Mouse (Mus musculus): ENCODE data around the gene Grifin.

Grifin gene

GRCm38 (mm10) chr5:140564896-140565295 lies at the start of gene Grifin:
TSS of gene Grifin (minus strand) at chr5:140565071.
- no peak for DNase-seq (ENCODE audit: low spot score)

DNA sequence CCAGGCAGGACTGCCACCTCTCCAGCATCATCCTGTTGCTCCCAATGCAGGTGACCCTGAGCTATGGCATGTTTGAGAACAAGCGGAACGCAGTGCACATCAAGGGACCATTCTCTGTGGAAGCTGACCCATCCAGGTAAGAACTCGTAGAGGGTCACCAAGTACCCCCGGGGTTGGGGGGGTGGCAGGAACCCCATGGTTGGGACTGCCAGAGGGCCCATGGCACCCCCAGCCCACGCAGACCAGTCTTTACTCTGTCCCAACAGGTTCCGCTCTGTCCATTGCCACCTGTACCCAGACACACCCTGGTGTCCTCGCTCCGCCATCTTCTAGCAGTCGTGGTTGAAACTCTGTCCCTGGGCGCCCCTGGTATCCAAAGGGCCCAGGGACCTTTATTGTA lies 49.3 kb upstream of the Grifin start:
- no peak for DNase-seq (ENCODE audit: low spot score)

GRCm38 (mm10) chr5:140612191-140612590 lies 47.3 kb upstream of the Grifin start:
- DNase-seq (ENCODE audit: low spot score) = no peak

GRCm38 (mm10) chr5:140611611-140612185 lies 46.8 kb upstream of the Grifin start:
- DNase-seq (ENCODE audit: low spot score) = no peak

DNA sequence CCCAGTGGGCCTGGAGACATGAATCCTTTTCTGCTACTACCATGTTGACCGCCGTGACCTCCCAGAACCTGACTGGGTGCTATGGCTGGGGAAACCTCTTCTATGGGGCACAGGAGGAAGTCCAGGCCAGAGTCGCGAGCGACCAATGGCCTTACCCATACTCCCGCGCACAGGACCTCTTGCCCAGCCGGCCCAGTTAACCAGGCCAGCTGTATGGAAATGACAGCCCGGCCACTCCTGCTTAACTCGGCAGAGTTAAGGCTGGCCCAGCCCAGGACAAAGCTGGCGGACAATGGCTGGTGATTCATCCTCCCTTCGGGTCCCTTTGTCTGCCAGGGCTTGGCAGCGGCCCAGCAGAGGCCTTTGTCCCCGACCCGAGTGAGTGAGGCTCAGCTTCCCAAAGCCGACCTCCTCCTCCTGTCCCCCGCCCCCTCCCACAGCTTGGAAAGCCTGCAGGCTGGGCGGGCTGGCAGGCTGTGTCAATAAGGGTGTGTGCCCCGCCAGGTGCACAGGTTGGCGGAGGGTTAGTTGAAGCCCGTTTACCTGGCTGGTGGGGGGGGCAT lies 46.2 kb upstream of the Grifin start:
- peak; percentile 79 for DNase-seq (ENCODE audit: low spot score)

DNA sequence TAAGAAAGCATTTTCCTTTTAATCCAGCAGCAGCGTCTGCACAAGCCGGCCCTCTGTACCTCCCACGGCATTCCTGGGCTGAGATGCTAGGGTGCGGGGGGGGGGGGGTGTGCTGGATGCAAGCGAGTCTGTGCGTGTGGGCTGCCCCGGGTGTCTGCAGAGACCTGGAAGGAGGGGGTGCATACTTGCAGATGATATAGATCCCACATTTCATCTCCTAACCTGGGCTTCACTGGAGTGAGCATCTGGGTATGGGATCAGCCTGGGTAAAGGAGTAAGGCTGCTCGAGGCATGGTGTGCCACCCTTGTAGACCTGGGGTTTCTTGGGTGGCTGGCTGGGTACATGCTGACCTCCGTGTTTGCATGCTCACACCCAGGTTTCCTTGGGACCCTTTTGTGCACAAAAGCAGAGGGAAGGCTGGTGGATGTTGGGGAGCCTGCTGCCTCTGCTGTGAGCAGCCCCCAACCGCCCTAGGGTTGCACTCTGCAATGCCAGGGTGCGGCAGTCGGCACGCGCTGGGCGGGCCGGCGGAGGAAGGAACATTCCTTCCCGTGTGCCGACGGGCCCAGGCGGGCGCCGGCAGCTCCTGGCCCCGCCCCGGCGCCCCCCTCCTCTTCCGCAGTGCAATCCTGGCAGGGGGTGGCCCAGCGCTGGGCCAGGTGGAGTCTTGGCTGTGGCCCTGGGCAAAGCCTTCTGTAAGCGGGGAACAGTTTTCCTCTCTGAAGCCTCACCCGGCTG lies 45.6 kb upstream of the Grifin start:
- no peak for DNase-seq (ENCODE audit: low spot score)

DNA sequence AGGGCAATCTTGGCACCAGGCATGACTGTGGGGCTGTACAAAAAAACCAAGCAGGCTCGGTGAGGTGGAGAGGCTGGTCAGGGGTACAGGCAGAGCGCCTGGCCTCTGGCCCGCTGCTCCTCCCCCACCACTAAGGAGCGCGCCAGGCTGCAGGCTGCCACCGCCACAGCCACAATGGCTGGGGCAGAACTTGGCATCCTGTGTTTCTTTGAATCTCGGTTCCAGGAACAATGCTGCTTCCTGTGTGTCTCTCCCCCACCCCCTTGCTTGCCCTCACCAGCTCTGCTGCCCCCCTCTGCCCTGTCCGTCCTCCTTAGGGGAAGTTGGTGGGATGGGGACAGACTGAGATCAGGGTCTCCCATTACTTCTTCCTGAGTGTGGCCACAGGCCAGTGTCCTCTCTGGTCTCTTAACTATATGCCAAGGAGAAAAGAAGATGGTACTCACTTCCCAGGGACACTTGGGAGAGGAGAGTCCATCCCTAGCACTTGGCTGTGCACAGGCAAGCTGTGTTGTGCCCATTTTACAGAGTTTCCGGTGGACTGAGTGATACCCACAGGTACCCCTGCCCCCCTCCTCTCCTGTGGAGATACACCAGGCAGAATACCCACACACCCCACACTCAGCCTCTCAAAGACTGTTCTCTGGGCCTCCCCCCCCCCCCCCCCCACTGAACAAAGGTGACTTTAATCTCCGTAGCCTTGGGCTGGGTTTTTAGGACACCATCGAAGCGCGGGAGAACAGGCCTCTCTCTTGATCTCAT lies 44.8 kb upstream of the Grifin start:
- peak; percentile 58 for DNase-seq (ENCODE audit: low spot score)

DNA sequence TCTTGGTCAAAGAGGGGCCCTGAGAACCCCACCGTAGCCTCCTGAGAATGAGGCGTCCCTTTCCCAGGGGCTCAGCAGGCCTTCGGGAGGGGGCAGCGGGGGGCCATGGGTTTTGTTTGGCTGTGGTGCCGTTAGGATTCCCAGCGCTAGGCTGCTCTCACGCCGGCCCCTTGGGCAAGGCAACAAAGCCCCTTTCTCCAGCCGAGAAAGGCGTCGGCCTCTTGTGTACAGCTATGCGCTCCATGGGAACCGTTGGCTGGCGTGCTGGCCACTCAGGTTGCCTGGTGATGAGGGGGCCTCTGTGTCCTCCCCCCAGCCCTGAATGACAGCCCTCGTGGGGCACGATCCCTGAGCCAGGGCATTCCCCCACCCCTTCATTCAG lies 43.8 kb upstream of the Grifin start:
- peak; percentile 44 for DNase-seq (ENCODE audit: low spot score)

DNA sequence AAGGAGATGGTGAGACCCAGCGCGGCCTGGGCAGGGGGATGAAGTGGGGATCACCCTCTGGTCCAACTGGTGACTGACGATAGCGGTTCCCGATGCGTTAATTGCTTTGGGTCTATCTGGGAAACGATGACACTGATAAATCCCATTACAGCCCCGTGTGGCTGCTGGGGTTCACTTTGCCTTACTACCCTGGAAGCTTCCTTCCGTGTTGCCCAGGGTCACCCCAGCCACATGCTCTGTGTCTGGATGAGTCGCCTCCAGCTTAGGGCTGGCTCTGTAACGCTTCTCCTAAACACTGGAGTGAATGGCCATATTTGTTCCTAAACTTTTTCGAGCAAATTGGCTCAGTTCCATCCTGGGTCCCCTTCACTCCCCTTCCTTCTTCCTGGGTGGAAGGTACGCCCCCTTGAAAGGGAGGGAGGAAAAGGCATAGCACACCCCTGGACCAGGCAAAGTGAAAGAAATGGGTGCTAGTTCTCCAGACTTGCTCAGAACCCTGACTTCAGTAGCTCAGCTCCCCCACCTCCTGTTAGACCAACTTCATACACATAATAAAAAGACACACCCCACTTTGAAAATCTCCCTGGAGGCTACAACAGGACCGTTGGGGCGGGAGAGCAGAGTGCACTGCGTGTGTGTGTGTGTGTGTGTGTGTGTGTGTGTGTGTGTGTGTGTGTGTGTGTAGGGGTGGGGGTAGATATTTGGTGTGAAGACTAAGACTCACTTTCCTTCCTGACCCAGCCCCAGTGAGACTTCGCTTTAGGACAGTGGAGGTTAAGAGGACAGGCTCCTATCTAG lies 43.2 kb upstream of the Grifin start:
- no peak for DNase-seq (ENCODE audit: low spot score)

DNA sequence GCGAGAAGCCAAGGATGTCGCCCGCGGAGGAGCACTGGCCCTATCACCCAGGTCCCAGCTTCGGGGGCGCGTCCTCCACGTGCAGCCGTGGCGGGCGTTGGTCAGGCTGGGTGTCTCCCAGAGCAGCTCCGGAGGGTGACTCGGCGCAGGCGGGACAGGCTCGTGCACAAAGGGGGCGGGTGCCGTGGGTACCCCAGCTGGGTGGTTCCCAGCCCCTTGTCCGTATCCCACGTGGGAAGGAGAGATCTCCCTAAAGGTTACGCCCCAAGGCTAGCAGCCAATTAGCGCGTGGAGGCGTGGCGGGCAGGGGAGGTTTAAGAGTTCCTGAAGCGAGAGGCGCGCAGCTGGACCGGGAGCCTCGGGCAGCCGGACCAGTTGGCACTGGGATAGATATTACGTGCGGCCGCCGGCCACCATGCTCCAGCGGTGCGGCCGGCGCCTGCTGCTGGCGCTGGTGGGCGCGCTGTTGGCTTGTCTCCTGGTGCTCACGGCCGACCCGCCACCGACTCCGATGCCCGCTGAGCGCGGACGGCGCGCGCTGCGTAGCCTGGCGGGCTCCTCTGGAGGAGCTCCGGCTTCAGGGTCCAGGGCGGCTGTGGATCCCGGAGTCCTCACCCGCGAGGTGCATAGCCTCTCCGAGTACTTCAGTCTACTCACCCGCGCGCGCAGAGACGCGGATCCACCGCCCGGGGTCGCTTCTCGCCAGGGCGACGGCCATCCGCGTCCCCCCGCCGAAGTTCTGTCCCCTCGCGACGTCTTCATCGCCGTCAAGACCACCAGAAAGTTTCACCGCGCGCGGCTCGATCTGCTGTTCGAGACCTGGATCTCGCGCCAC lies 42.3 kb upstream of the Grifin start, which contains the start of gene Lfng:
TSS of gene Lfng (plus strand) at position 320 of the 835 bp plus-strand sequence.
- peak; percentile 74 for DNase-seq (ENCODE audit: low spot score)

DNA sequence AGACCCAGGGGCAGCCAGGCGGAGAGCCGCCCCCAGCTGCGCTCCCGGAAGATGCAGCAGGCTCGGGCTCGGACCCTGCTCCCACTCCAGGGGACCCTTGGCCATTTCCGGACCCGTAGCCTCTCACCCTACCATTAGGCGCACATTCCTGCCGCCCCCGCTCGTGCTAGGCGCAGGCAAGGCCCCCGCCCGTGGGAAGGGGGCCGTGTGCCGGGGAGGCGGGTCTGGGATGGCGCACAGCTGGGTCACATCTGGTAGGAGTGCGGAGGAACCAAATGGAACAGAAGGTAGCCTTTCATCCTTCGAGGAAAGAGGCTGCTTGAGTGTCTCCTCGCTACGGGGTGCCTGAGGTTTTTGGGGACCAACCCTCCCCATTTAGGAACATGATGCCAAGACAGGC lies 41.5 kb upstream of the Grifin start:
- no peak for DNase-seq (ENCODE audit: low spot score)

- no peak for DNase-seq (ENCODE audit: low spot score)
These were observed 40.4 kb upstream of the Grifin start for GRCm38 (mm10) chr5:140605228-140605627.

GRCm38 (mm10) chr5:140604386-140604785 lies 39.5 kb upstream of the Grifin start:
- no peak for DNase-seq (ENCODE audit: low spot score)

DNA sequence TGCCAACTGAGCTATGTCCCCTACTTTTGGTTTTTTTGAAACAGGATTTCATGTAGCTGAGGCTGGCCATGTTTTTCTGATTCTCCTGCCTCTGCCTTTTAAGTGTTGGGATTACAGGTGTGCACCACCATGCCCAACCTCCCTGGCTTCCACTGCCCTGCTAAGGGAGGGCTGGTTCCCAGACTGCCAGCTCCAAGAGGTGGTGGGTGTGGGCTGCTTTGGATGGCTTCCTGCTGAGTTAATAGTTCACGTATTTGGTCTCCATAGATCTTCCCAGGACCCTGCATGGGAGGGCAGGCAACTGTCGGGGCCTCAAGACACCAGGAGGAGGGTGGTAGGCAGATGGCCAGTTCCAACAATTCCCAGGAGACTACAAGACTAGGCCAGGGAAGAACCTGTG lies 37.7 kb upstream of the Grifin start:
- no peak for DNase-seq (ENCODE audit: low spot score)

GRCm38 (mm10) chr5:140601712-140602111 lies 36.8 kb upstream of the Grifin start:
- DNase-seq (ENCODE audit: low spot score) = no peak

DNA sequence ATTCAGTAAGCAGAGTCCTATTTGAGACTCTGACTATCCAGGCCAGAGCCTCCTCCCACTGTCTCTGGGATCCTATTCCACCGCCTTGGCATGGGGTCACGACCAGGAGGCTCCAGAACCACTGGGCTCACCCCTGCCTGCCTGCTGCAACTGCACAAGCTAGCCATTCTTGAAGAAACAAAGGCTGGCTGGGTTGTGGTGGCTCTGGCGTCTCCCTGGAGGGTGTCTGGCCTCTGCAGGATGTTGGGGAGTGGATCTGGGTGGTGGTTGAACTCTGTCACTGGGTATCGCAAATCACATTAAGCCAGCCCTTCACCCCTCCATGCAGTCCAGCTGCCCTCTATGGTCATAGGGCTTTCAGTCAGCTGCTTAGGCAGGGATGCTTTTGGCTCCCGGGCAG lies 35.1 kb upstream of the Grifin start:
- DNase-seq (ENCODE audit: low spot score) = no peak

DNA sequence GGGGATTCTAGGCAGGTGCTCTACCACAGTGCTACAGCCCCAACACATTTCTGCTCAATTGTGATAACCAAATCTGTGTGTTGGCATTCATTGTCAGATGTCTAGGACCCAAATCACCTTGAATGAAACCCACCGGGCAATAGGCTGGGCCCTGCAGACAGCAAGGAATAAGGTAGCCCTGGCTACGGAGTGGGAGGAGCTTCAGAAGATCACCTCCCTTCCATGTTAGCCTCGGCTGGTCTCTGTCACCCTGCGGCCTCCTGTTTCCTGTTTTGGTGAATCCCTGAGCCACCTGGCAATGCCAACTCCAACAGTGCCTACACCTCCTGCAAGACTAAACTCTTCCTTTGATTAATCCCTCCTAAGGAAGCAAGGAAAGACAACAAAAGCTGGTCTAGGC lies 32.9 kb upstream of the Grifin start:
- no peak for DNase-seq (ENCODE audit: low spot score)

DNA sequence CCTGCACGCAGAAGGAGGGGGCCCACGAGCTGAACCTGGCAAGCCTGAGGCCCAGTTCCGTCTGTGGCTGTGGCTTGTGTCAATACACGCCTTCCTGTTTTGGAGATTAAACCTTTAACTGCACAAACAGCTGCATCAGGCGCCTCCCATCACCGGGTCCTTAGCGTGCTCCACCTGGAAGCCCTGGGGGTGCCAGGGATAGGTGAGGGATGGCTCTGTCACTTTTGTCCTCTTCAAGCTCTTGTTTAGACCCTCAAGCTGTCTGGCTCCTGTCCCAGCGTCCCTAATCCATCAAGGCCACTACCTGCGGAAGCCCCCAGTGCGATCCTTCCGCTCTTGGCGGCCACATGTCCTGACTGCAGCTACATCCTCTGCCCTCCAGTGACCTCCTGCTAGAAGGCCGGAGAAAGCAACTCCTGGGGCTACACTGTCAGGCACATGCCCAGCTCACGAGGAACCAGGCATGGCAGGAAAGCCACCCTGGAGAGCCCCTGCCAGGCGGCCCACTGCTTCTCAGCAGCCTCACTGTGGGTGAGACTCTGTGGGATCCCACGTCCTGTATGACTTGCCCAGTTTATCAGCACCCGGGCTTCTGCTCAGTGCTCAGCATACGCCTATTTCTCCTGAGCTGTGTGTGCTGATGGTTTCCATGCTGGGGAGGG lies 32.2 kb upstream of the Grifin start:
- no peak for DNase-seq (ENCODE audit: low spot score)

DNA sequence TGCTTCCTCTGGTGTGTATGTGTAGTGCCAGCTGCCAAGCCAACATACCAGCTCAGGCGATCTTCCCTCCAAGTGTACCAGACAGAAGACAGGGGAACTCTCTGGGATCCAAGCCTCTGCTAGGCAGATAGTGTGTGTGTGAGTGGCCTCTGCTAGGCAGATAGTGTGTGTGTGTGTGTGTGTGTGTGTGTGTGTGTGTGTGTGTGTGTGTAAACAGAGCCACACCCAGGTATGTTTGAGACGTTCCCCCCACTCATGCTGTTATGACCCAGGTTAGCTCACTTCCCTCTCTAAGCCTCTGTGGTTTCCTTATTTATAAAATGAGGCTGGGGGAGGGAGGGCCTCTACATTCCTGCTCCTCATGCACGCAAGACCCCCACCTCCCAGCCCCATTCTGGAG lies 31.6 kb upstream of the Grifin start:
- no peak for DNase-seq (ENCODE audit: low spot score)

- DNase-seq (ENCODE audit: low spot score) = no peak
These were observed 30.0 kb upstream of the Grifin start for GRCm38 (mm10) chr5:140594846-140595245.
